19 mouse cellular contexts compared by ENCODE assay signal in genomic region chr11:39615843-39616242, GRCm38 (mm10).
DNase-seq lines count a peak whose midpoint lies in the region; ATAC-seq lines count a peak whose summit lies in the region.
"Had no signal": no experiment of that assay in that cellular context is flagged by ENCODE, and none has a peak within 500 bp of the region (broad histone marks: within the 10 kb centered on the region; RNA-seq: fewer than 3 reads in every experiment).

No protein-coding gene starts in this region.

- WGBS in forebrain, embryonic 14.5 days: 80% methylated on average over 3 of the region's 3 CpGs
- WGBS in forebrain, embryonic 13.5 days: 88% methylated on average over 3 of the region's 3 CpGs

- H3K36me3 ChIP-seq in forebrain, embryonic 14.5 days (ENCODE audit: control insufficient read depth, insufficient read depth, low read length): no peaks in the 10 kb centered on the region
- H3K36me3 ChIP-seq in forebrain, embryonic 13.5 days (ENCODE audit: poor library complexity, severe bottlenecking): no peaks in the 10 kb centered on the region
- H3K36me3 ChIP-seq: embryonic facial prominence, embryonic 15.5 days; forebrain, embryonic 12.5 days; liver, embryonic 12.5 days; neural tube, embryonic 12.5 days had no signal

- no peaks in the 10 kb centered on the region for H3K4me1 ChIP-seq in forebrain, embryonic 14.5 days (ENCODE audit: control insufficient read depth, insufficient read depth, low read length)
- H3K4me1 ChIP-seq in forebrain, embryonic 13.5 days: no peaks in the 10 kb centered on the region
- H3K4me1 ChIP-seq: embryonic facial prominence, embryonic 15.5 days; forebrain, embryonic 12.5 days; liver, embryonic 12.5 days; neural tube, embryonic 12.5 days had no signal

- H3K9ac ChIP-seq in forebrain, embryonic 14.5 days (ENCODE audit: low read length): no peak overlapping the region
- no peak overlapping the region for H3K9ac ChIP-seq in forebrain, embryonic 13.5 days
- H3K9ac ChIP-seq: embryonic facial prominence, embryonic 15.5 days; forebrain, embryonic 12.5 days; liver, embryonic 12.5 days; neural tube, embryonic 12.5 days had no signal

- H3K4me2 ChIP-seq in forebrain, embryonic 14.5 days (ENCODE audit: low read length): no peak overlapping the region
- H3K4me2 ChIP-seq in forebrain, embryonic 13.5 days: no peak overlapping the region
- H3K4me2 ChIP-seq: embryonic facial prominence, embryonic 15.5 days; forebrain, embryonic 12.5 days; liver, embryonic 12.5 days; neural tube, embryonic 12.5 days had no signal

- ATAC-seq in forebrain, embryonic 14.5 days: no peak
- ATAC-seq in forebrain, embryonic 13.5 days: no peak
- no peak for ATAC-seq in CD4-positive, CD25-positive, alpha-beta regulatory T cell, adult 4 months
- ATAC-seq: liver, embryonic 12.5 days; midbrain, embryonic 16.5 days; Patski had no signal

- H3K27me3 ChIP-seq in forebrain, embryonic 14.5 days (replicated peaks; ENCODE audit: control insufficient read depth, insufficient read depth, low read length): no peaks in the 10 kb centered on the region
- H3K27me3 ChIP-seq in forebrain, embryonic 13.5 days: no peaks in the 10 kb centered on the region
- H3K27me3 ChIP-seq: embryonic facial prominence, embryonic 15.5 days; forebrain, embryonic 12.5 days; liver, embryonic 12.5 days; neural tube, embryonic 12.5 days had no signal

- H3K27ac ChIP-seq in forebrain, embryonic 14.5 days (ENCODE audit: low read depth, low read length): no peak overlapping the region
- no peak overlapping the region for H3K27ac ChIP-seq in forebrain, embryonic 13.5 days
- H3K27ac ChIP-seq: embryonic facial prominence, embryonic 15.5 days; forebrain, embryonic 12.5 days; liver, embryonic 12.5 days; neural tube, embryonic 12.5 days had no signal

- H3K9me3 ChIP-seq in forebrain, embryonic 14.5 days (replicated peaks; ENCODE audit: control insufficient read depth, low read length): no peaks in the 10 kb centered on the region
- H3K9me3 ChIP-seq in forebrain, embryonic 13.5 days (replicated peaks): no peaks in the 10 kb centered on the region
- H3K9me3 ChIP-seq: embryonic facial prominence, embryonic 15.5 days; forebrain, embryonic 12.5 days; liver, embryonic 12.5 days; neural tube, embryonic 12.5 days had no signal

- no peak overlapping the region for H3K4me3 ChIP-seq in forebrain, embryonic 14.5 days (ENCODE audit: low read depth, low read length)
- H3K4me3 ChIP-seq in forebrain, embryonic 13.5 days: no peak overlapping the region
- H3K4me3 ChIP-seq: embryonic facial prominence, embryonic 15.5 days; forebrain, embryonic 12.5 days; liver, embryonic 12.5 days; neural tube, embryonic 12.5 days had no signal

- peak; percentile 32 for DNase-seq in forebrain, embryonic 14.5 days (ENCODE audit: low spot score)
- peak; percentile 15 for DNase-seq in left cerebral cortex, adult 11 months (ENCODE audit: low spot score)
- DNase-seq in left cerebral cortex, adult 18-20 months (ENCODE audit: low spot score in 2 of 2): no peak
- peak; percentile 26 to 33 for DNase-seq in right cerebral cortex, postnatal 10 days (ENCODE audit: low spot score in 2 of 2)
- DNase-seq in right cerebral cortex, postnatal 14 days: no peak
- DNase-seq in heart, adult 9 months (ENCODE audit: low spot score in 2 of 2): no peak
- DNase-seq: cerebellum, adult 8-10 months; gastrocnemius, postnatal 10 days; heart, postnatal 36 days; kidney, postnatal 25 days; thymus, adult 18-20 months had no signal

Comparison
In these comparisons a context has a peak if more than half of its experiments do, and no peak if none do; other contexts are left out.
1. DNase-seq: peak in forebrain, embryonic 14.5 days (single experiment), left cerebral cortex, adult 11 months (single experiment) and right cerebral cortex, postnatal 10 days (2 of 2); none in left cerebral cortex, adult 18-20 months (0 of 2), right cerebral cortex, postnatal 14 days (single experiment) and heart, adult 9 months (0 of 2).